Mouse (Mus musculus): ENCODE results near the gene Pnp. TPM values are rescaled to one million over a fixed set of nuclear protein-coding genes. Genes with fewer than 3 reads are reported as not detected.

Gene Pnp
- total RNA-seq, 2 experiments from 2014 or later: 12.7 to 13.9 TPM

Other genes with a start within 250 kb of the Pnp start
- gene Olfr747, start 237.9 kb upstream of the Pnp start, total RNA-seq (2021): not detected
- gene Olfr748, start 223.7 kb upstream of the Pnp start, total RNA-seq (2021): not detected
- gene Olfr749, start 186.0 kb upstream of the Pnp start, total RNA-seq (2021): not detected
- 10 to 100 TPM; 27.9 to 32.7 TPM for gene Ttc5, start 145.6 kb upstream of the Pnp start, total RNA-seq (2021)
- not detected for gene Ccnb1ip1, start 123.3 kb upstream of the Pnp start, total RNA-seq (2021)
- gene Parp2, start 123.2 kb upstream of the Pnp start, total RNA-seq (2021): 10 to 100 TPM; 22.2 to 29.4 TPM
- gene Tep1, start 60.5 kb upstream of the Pnp start, total RNA-seq (2021): 10 to 100 TPM in 1 of 2 experiments, 1 to 10 TPM in 1; 9.7 to 12.2 TPM
- gene Klhl33, start 33.6 kb upstream of the Pnp start, total RNA-seq (2021): 10 to 100 TPM in 1 of 2 experiments, 1 to 10 TPM in 1; 5.8 to 10.1 TPM
- gene Osgep, start 6.2 kb upstream of the Pnp start, total RNA-seq (2021): 10 to 100 TPM; 48.6 to 52.2 TPM
- gene Apex1, start 6.1 kb upstream of the Pnp start, total RNA-seq (2021): 10 to 100 TPM; 61.1 to 62.7 TPM
- 10 to 100 TPM; 23.5 to 25.2 TPM for gene Pip4p1, start 226 bp upstream of the Pnp start, total RNA-seq (2021)
- gene Gm49342, start 13.4 kb downstream of the Pnp start, total RNA-seq (2021): 1 to 10 TPM; 7.9 to 8.5 TPM
- gene Pnp2, start 24.9 kb downstream of the Pnp start, total RNA-seq (2021): under 1 TPM; 0.67 to 0.71 TPM
- gene Rnase10, start 76.7 kb downstream of the Pnp start, total RNA-seq (2021): not detected
- not detected for gene Rnase9, start 110.8 kb downstream of the Pnp start, total RNA-seq (2021)
- not detected for gene Rnase11, start 119.1 kb downstream of the Pnp start, total RNA-seq (2021)
- not detected for gene Rnase12, start 126.6 kb downstream of the Pnp start, total RNA-seq (2021)
- not detected for gene Olfr750, start 143.4 kb downstream of the Pnp start, total RNA-seq (2021)
- gene Rnase4, start 160.0 kb downstream of the Pnp start, total RNA-seq (2021): 10 to 100 TPM; 76.4 to 86.0 TPM
- 1 to 10 TPM; 7.7 to 8.9 TPM for gene Ang, start 160.1 kb downstream of the Pnp start, total RNA-seq (2021)
- not detected for gene Eddm3b, start 183.3 kb downstream of the Pnp start, total RNA-seq (2021)
- under 1 TPM; 0.25 to 0.52 TPM for gene Rnase6, start 192.8 kb downstream of the Pnp start, total RNA-seq (2021)
- gene Rnase1, start 215.7 kb downstream of the Pnp start, total RNA-seq (2021): not detected
- gene Rnase2b, start 231.2 kb downstream of the Pnp start, total RNA-seq (2021): not detected